Mouse (Mus musculus) liver, embryonic 15.5 days (tissue): ENCODE results near the gene Utp6. TPM values are rescaled to one million over a fixed set of nuclear protein-coding genes. Genes with fewer than 3 reads are reported as not detected.

Source experiments
- ATAC-seq: fragments of 200-750 bp; cut with Nextera tagmentation; 2 replicates; pipeline ENCODE4 v1.8.0; 2017; ENCODE audit warnings: moderate number of reproducible peaks, mild to moderate bottlenecking, moderate library complexity; ENCODE audit not compliant: insufficient read depth
- H3K27ac ChIP-seq: fragments of 300-500 bp; sonication (generic); replicated peaks from 2 replicates; pipeline ENCODE4 v1.5.1; 2015; ENCODE audit warnings: mild to moderate bottlenecking, inconsistent platforms
- H3K27me3 ChIP-seq: fragments of 300-500 bp; sonication (generic); 2 replicates; pipeline ENCODE4 v1.6.1; 2015; ENCODE audit warnings: mild to moderate bottlenecking, inconsistent platforms
- H3K36me3 ChIP-seq: fragments of 300-500 bp; sonication (generic); replicated peaks from 2 replicates; pipeline ENCODE4 v1.6.1; 2015; ENCODE audit warnings: moderate library complexity, mild to moderate bottlenecking, inconsistent platforms
- H3K4me1 ChIP-seq: fragments of 300-500 bp; sonication (generic); replicated peaks from 2 replicates; pipeline ENCODE4 v1.6.1; 2015; ENCODE audit warnings: inconsistent platforms
- H3K4me2 ChIP-seq: fragments of 300-500 bp; sonication (generic); 2 replicates; pipeline ENCODE4 v1.6.1; 2015; ENCODE audit warnings: moderate library complexity, mild to moderate bottlenecking, inconsistent platforms
- H3K4me3 ChIP-seq: fragments of 300-500 bp; sonication (generic); replicated peaks from 2 replicates; pipeline ENCODE4 v1.5.1; 2015; ENCODE audit warnings: mild to moderate bottlenecking, inconsistent platforms
- H3K9ac ChIP-seq: fragments of 300-500 bp; sonication (generic); 2 replicates; pipeline ENCODE4 v1.6.1; 2015; ENCODE audit warnings: moderate library complexity, mild to moderate bottlenecking, inconsistent platforms
- H3K9me3 ChIP-seq: fragments of 300-500 bp; sonication (generic); replicated peaks from 2 replicates; pipeline ENCODE4 v1.6.1; 2016; ENCODE audit warnings: inconsistent platforms
- WGBS: fragments of 180-500 bp; shearing (Covaris S2); methylation state at CpG from one replicate; pipeline ENCODE4 v1.1.7; 2015; ENCODE audit warnings: mixed read lengths; ENCODE audit not compliant: insufficient replicate concordance; 5-methylcytosine and 5-hydroxymethylcytosine counted together
- polyA plus RNA-seq: library from polyadenylated mRNA; unstranded; fragments of >200 nt; fragmentation: Nextera tagmentation; extraction: Ambion mirVana; gene quantifications from 2 replicates; pipeline ENCODE4 v1.2.1, GENCODE M21; 2015

The Utp6 gene
- polyA plus RNA-seq, 1 experiment from 2014 or later: 20.2 TPM

DNA sequence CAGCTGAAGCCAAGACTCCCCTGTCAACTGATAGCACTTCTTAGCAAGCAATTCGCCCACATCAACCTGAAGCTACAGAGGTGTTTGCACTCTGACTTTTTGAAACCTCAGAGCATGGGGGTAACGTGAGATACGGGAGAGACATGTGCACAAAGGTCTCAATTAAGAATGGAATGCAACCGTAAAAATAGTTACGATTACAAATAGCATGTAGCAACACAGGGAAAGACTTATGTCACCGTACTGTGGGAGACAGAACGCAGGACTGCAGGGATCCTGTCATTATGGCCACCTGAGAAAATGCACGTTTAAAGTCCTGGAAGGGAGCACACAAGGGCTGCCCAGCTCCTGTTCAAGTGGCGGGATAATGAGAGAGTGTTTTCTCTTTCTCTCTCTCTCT is 55.3 kb downstream of the Utp6 start:
- 67% methylated on average over 9 of the region's 9 CpGs for WGBS

DNA sequence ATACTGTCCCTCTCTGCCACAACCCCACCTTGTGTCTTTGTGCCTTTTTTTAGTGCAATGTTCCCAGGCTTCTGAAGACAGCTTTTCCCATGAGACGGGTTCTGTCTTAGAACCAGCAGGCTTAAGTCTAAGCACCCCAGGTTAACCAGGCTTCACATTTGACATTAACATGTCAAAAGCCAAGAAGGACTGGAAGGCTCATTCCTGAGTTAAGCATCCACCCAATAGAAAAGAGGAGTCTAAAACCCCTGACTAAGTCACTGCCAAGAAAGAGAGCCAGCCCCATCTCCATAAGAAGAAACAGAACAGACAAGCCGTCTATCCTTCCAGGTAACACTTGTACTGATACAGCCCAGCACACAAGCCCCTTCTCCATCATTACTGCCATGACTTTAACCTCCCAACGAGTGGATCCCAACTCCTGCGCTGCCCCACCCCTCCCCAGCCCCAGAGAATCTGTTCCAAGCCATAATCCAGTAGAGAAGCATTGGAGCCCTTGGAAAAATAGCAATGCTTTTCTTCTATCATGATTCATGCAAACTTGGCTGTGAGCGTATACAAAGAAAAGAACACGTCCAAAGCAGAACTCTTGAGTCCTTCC is 59.2 kb downstream of the Utp6 start:
- H3K27ac ChIP-seq: no peak overlapping the region

More for the DNA sequence above, 55.3 kb downstream of the Utp6 start:
- no peaks in the 10 kb centered on the region for H3K27me3 ChIP-seq
- H3K9me3 ChIP-seq: no peaks in the 10 kb centered on the region
- no peaks in the 10 kb centered on the region for H3K4me1 ChIP-seq
- no peak overlapping the region for H3K27ac ChIP-seq
- no peak overlapping the region for H3K4me2 ChIP-seq
- no peaks in the 10 kb centered on the region for H3K36me3 ChIP-seq
- H3K9ac ChIP-seq: no peak overlapping the region
- ATAC-seq: no peak
- H3K4me3 ChIP-seq: no peak overlapping the region

DNA sequence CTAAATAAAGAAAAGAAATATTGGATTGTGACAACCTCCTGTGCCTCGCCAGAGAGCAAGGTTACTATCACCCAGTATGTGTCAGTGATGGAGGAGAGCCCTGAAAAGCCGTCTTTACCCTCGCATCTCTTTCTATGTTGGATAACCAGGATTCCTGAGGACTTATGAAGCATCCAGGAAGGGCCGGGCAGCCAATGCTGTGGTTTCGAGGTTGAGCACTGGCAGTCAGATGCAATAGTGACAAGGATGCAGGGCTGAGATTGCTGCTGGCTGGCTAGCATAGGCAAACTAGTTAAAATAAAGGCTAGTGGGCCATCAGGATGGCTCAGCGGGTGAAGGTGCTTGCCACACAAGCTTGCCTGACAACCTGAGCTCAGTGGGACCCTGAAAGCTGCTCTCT is 61.0 kb downstream of the Utp6 start:
- no peaks in the 10 kb centered on the region for H3K4me1 ChIP-seq
- no peak overlapping the region for H3K9ac ChIP-seq
- no peaks in the 10 kb centered on the region for H3K36me3 ChIP-seq
- 55% methylated on average over 6 of the region's 6 CpGs for WGBS
- H3K27ac ChIP-seq: no peak overlapping the region
- no peak for ATAC-seq
- H3K4me2 ChIP-seq: no peak overlapping the region
- H3K4me3 ChIP-seq: no peak overlapping the region
- no peaks in the 10 kb centered on the region for H3K27me3 ChIP-seq
- H3K9me3 ChIP-seq: no peaks in the 10 kb centered on the region

More for the DNA sequence above, 59.2 kb downstream of the Utp6 start:
- Histone ChIP-seq H3K4me1 (no peaks in the 10 kb centered on the region), H3K9ac (no peak overlapping the region), H3K9me3 (no peaks in the 10 kb centered on the region), H3K27me3 (no peaks in the 10 kb centered on the region), H3K4me2 (no peak overlapping the region), H3K4me3 (no peak overlapping the region), H3K36me3 (no peaks in the 10 kb centered on the region)
- ATAC-seq: no peak
- WGBS: 67% methylated on average over 6 of the region's 6 CpGs

DNA sequence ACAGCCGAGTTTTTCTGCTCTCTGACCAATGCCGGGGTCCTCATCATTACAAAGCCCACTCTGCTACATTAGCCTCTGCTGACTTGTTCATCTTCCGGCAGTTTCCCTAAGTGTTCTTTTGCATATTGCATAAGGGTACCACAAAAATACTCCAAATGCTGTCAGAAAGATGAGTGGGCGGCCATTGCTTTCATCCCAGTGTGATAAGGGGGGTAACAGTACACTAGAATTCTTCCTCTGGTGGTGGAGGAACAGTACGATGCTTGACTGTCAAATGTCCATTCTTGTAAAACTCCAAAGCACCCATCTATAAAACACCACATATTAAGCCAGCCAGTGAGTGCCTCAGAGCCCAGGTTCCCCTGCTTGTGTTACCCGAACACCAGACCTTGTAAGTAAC is 69.9 kb downstream of the Utp6 start:
- H3K9me3 ChIP-seq: no peaks in the 10 kb centered on the region
- no peaks in the 10 kb centered on the region for H3K27me3 ChIP-seq
- ATAC-seq: no peak
- H3K4me2 ChIP-seq: no peak overlapping the region
- WGBS: 71% methylated on average over 6 of the region's 6 CpGs
- H3K9ac ChIP-seq: no peak overlapping the region
- H3K4me1 ChIP-seq: no peaks in the 10 kb centered on the region
- H3K4me3 ChIP-seq: no peak overlapping the region
- no peaks in the 10 kb centered on the region for H3K36me3 ChIP-seq
- no peak overlapping the region for H3K27ac ChIP-seq

DNA sequence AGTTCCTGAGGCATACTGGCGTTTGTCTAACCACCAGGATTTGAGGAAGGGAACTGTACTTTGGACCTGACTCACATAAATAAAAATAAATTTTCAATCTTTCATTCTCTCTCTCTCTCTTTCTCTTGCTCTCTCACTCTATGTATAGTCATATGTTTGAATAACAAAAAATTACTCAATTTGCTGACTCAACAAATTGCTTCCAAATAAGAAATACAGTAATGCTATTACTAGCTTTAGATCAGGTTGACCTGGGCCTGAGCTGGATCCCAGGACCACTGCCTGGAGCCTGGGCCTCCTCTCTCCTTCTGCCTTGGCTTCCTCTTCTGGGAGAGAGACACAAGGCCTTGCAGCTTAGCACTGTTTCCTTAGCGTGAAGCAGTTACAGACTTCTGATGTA is 71.4 kb downstream of the Utp6 start:
- no peak overlapping the region for H3K4me3 ChIP-seq
- WGBS: 67% methylated on average over 2 of the region's 2 CpGs
- no peaks in the 10 kb centered on the region for H3K9me3 ChIP-seq
- H3K4me1 ChIP-seq: 0 out of 2 replicates have a peak, but pooled peaks cover 4% of the 10 kb centered on the region
- H3K27me3 ChIP-seq: no peaks in the 10 kb centered on the region
- no peak overlapping the region for H3K9ac ChIP-seq
- H3K4me2 ChIP-seq: no peak overlapping the region
- no peaks in the 10 kb centered on the region for H3K36me3 ChIP-seq
- no peak for ATAC-seq
- no peak overlapping the region for H3K27ac ChIP-seq

- Histone ChIP-seq H3K9ac (no peak overlapping the region), H3K27ac (no peak overlapping the region), H3K4me1 (0 out of 2 replicates have a peak, but pooled peaks cover 4% of the 10 kb centered on the region), H3K9me3 (no peaks in the 10 kb centered on the region), H3K4me2 (no peak overlapping the region), H3K4me3 (no peak overlapping the region), H3K27me3 (no peaks in the 10 kb centered on the region), H3K36me3 (no peaks in the 10 kb centered on the region)
- WGBS: 77% methylated on average over 1 of the region's 1 CpGs
- no peak for ATAC-seq
Observed at GRCm38 (mm10) chr11:79886961-79887360, 75.2 kb downstream of the Utp6 start.

GRCm38 (mm10) chr11:79886395-79886794 is 75.8 kb downstream of the Utp6 start:
- Histone ChIP-seq H3K4me1 (0 out of 2 replicates have a peak, but pooled peaks cover 4% of the 10 kb centered on the region), H3K9me3 (no peaks in the 10 kb centered on the region), H3K4me2 (no peak overlapping the region), H3K4me3 (no peak overlapping the region), H3K36me3 (no peaks in the 10 kb centered on the region), H3K27me3 (no peaks in the 10 kb centered on the region), H3K9ac (no peak overlapping the region), H3K27ac (no peak overlapping the region)
- WGBS: 37% methylated on average over 1 of the region's 1 CpGs
- no peak for ATAC-seq

DNA sequence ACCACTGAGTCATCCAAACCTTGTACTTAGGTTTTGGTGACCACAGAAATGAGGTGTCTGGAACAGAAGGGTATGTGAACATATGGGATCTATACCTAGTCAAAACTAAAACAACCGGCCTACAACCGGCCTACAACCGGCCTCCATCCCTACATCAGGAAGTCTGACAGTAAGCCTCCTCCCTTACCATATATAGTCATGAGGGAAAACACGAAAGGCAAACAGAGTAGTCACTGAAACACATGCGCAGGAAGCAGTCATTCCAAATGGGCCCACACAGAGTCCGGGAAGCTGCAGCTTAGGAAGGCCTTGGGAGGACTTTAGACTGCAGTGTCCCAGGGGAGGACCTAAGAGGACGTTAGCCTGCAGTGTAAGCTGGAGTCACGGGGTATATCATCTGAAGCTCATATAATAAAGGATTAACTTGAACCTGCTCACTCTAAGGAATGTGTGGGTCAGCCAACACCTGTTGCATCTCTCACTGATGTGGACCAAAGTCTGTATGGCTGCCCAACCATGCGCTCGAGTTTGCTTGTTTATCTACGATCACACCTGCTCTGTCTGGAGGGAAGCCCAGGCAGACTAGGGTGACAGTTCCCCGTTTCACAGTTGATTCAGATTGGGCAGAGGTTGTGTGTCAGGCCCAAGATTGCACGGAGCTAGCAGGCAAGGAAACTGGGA is 76.3 kb downstream of the Utp6 start:
- Histone ChIP-seq H3K27ac (no peak overlapping the region), H3K4me3 (no peak overlapping the region), H3K9me3 (no peaks in the 10 kb centered on the region), H3K36me3 (no peaks in the 10 kb centered on the region), H3K9ac (no peak overlapping the region), H3K4me2 (no peak overlapping the region), H3K27me3 (no peaks in the 10 kb centered on the region), H3K4me1 (0 out of 2 replicates have a peak, but pooled peaks cover 4% of the 10 kb centered on the region)
- no peak for ATAC-seq
- 57% methylated on average over 13 of the region's 13 CpGs for WGBS

GRCm38 (mm10) chr11:79884784-79885183 is 77.4 kb downstream of the Utp6 start:
- Histone ChIP-seq H3K4me1 (0 out of 2 replicates have a peak, but pooled peaks cover 4% of the 10 kb centered on the region), H3K36me3 (no peaks in the 10 kb centered on the region), H3K27me3 (no peaks in the 10 kb centered on the region), H3K4me2 (no peak overlapping the region), H3K27ac (no peak overlapping the region), H3K9me3 (no peaks in the 10 kb centered on the region), H3K9ac (no peak overlapping the region), H3K4me3 (no peak overlapping the region)
- ATAC-seq: no peak
- 63% methylated on average over 6 of the region's 6 CpGs for WGBS
